Mouse (Mus musculus) bone marrow macrophage, adult 2 months (primary cell): ENCODE measurements around the gene Krtap27-1. TPM values are rescaled to one million over a fixed set of nuclear protein-coding genes. Genes with fewer than 3 reads are reported as not detected.

Source experiments
- H3K27ac ChIP-seq: 2 replicates; pipeline ENCODE4 v1.5.1; 2012; ENCODE audit warnings: low read depth, low read length; ENCODE audit not compliant: insufficient read depth
- H3K4me1 ChIP-seq: 2 replicates; pipeline ENCODE4 v1.6.1; 2012; ENCODE audit warnings: low read length; ENCODE audit not compliant: control insufficient read depth, insufficient read depth
- H3K4me3 ChIP-seq: 2 replicates; pipeline ENCODE4 v1.5.1; 2012; ENCODE audit warnings: mild to moderate bottlenecking, low read length, moderate library complexity; ENCODE audit not compliant: insufficient read depth
- CTCF ChIP-seq: IDR thresholded peaks from 2 replicates; pipeline ENCODE4 v1.5.1; 2012; ENCODE audit warnings: low read depth, mild to moderate bottlenecking, low read length, moderate library complexity
- POLR2A ChIP-seq: IDR thresholded peaks from 2 replicates; pipeline ENCODE4 v1.6.1; 2012; ENCODE audit warnings: mild to moderate bottlenecking, low read depth, low read length, borderline replicate concordance
- polyA plus RNA-seq: library from polyadenylated mRNA; stranded (reverse); fragments of >200 nt; gene quantifications from 2 replicates; pipeline ENCODE4 v1.2.4, GENCODE M21; 2012; ENCODE audit not compliant: missing spikeins, insufficient read depth, insufficient read length

Gene Krtap27-1
- polyA plus RNA-seq, 1 experiment, result not detected

- no peak overlapping the region for H3K4me3 ChIP-seq
- no peak for TF ChIP-seq CTCF
- TF ChIP-seq POLR2A, result no peak
- no peak overlapping the region for H3K27ac ChIP-seq
- no peaks in the 10 kb centered on the region for H3K4me1 ChIP-seq
Measured at GRCm38 (mm10) chr16:88657426-88657825, 14.0 kb downstream of the Krtap27-1 start.

GRCm38 (mm10) chr16:88651952-88652351 lies 19.5 kb downstream of the Krtap27-1 start:
- Histone ChIP-seq H3K27ac (no peak overlapping the region), H3K4me3 (no peak overlapping the region), H3K4me1 (no peaks in the 10 kb centered on the region)
- TF ChIP-seq POLR2A (no peak), CTCF (no peak)

- TF ChIP-seq POLR2A (no peak), CTCF (no peak)
- Histone ChIP-seq H3K4me1 (no peaks in the 10 kb centered on the region), H3K27ac (no peak overlapping the region), H3K4me3 (no peak overlapping the region)
Measured at GRCm38 (mm10) chr16:88651082-88651481, 20.4 kb downstream of the Krtap27-1 start.

GRCm38 (mm10) chr16:88647358-88647846 lies 24.1 kb downstream of the Krtap27-1 start, which contains the start of gene Krtap26-1:
Gene Krtap26-1 (minus strand): TSS chr16:88647796.
- Histone ChIP-seq H3K4me3 (no peak within 1 kb of the TSS), H3K4me1 (no peaks in the 10 kb centered on the region), H3K27ac (no peak within 1 kb of the TSS)
- TF ChIP-seq POLR2A (no peak), CTCF (no peak)

GRCm38 (mm10) chr16:88646366-88647111 lies 24.9 kb downstream of the Krtap27-1 start:
- TF ChIP-seq POLR2A (no peak), CTCF (no peak)
- Histone ChIP-seq H3K27ac (no peak overlapping the region), H3K4me1 (no peaks in the 10 kb centered on the region), H3K4me3 (no peak overlapping the region)

GRCm38 (mm10) chr16:88640053-88640452 lies 31.4 kb downstream of the Krtap27-1 start:
- Histone ChIP-seq H3K27ac (no peak overlapping the region), H3K4me1 (no peaks in the 10 kb centered on the region), H3K4me3 (no peak overlapping the region)
- TF ChIP-seq CTCF, result no peak
- no peak for TF ChIP-seq POLR2A

- TF ChIP-seq CTCF, result no peak
- no peak for TF ChIP-seq POLR2A
- Histone ChIP-seq H3K4me1 (no peaks in the 10 kb centered on the region), H3K27ac (no peak overlapping the region), H3K4me3 (no peak overlapping the region)
Measured at GRCm38 (mm10) chr16:88635142-88635541, 36.3 kb downstream of the Krtap27-1 start.

GRCm38 (mm10) chr16:88631474-88631873 lies 40.0 kb downstream of the Krtap27-1 start:
- no peak overlapping the region for H3K27ac ChIP-seq
- H3K4me1 ChIP-seq, result no peaks in the 10 kb centered on the region
- TF ChIP-seq POLR2A, result no peak
- TF ChIP-seq CTCF, result no peak
- H3K4me3 ChIP-seq, result no peak overlapping the region

GRCm38 (mm10) chr16:88627566-88627965 lies 43.9 kb downstream of the Krtap27-1 start, which contains the start of gene 2310079G19Rik:
Gene 2310079G19Rik (minus strand): TSS chr16:88627666.
- Histone ChIP-seq H3K4me1 (no peaks in the 10 kb centered on the region), H3K4me3 (no peak within 1 kb of the TSS), H3K27ac (no peak within 1 kb of the TSS)
- no peak for TF ChIP-seq POLR2A
- no peak for TF ChIP-seq CTCF

Other genes starting within 250 kb of the Krtap27-1 start
- gene Cldn17, start 164.7 kb downstream of the Krtap27-1 start, polyA plus RNA-seq, result not detected in 2 replicates
- not detected in 2 replicates for gene Cldn8, start 108.5 kb downstream of the Krtap27-1 start, polyA plus RNA-seq
- not detected in 2 replicates for gene Krtap24-1, start 59.4 kb downstream of the Krtap27-1 start, polyA plus RNA-seq
- gene 2310079G19Rik, start 44.0 kb downstream of the Krtap27-1 start, polyA plus RNA-seq, result not detected in 2 replicates
- gene Krtap26-1, start 23.9 kb downstream of the Krtap27-1 start, polyA plus RNA-seq, result not detected in 2 replicates
- gene 2310061N02Rik, start 36.3 kb upstream of the Krtap27-1 start, polyA plus RNA-seq, result not detected in 2 replicates
- not detected in 2 replicates for gene Krtap13-1, start 57.2 kb upstream of the Krtap27-1 start, polyA plus RNA-seq
- gene Krtap13, start 80.0 kb upstream of the Krtap27-1 start, polyA plus RNA-seq, result not detected in 2 replicates
- gene 2310034C09Rik, start 87.2 kb upstream of the Krtap27-1 start, polyA plus RNA-seq, result not detected in 2 replicates
- not detected in 2 replicates for gene 2310057N15Rik, start 102.5 kb upstream of the Krtap27-1 start, polyA plus RNA-seq
- gene Gm5965, start 106.2 kb upstream of the Krtap27-1 start, polyA plus RNA-seq, result not detected in 2 replicates
- gene Gm20741, start 140.5 kb upstream of the Krtap27-1 start, polyA plus RNA-seq, result not detected in 2 replicates
- not detected in 2 replicates for gene Krtap15, start 148.5 kb upstream of the Krtap27-1 start, polyA plus RNA-seq
- gene Krtap14, start 154.5 kb upstream of the Krtap27-1 start, polyA plus RNA-seq, result not detected in 2 replicates
- gene Krtap19-1, start 197.7 kb upstream of the Krtap27-1 start, polyA plus RNA-seq, result not detected in 2 replicates
- gene Krtap19-2, start 202.6 kb upstream of the Krtap27-1 start, polyA plus RNA-seq, result not detected in 2 replicates
- not detected in 2 replicates for gene Krtap19-3, start 206.4 kb upstream of the Krtap27-1 start, polyA plus RNA-seq
- not detected in 2 replicates for gene Krtap19-4, start 213.4 kb upstream of the Krtap27-1 start, polyA plus RNA-seq
- gene Krtap19-5, start 224.8 kb upstream of the Krtap27-1 start, polyA plus RNA-seq, result not detected in 2 replicates